Mouse (Mus musculus) activated CD4-positive, CD25-positive, alpha-beta regulatory T cell (primary cell): ENCODE results near the gene Gm5640. TPM values are rescaled to one million over a fixed set of nuclear protein-coding genes. Genes with fewer than 3 reads are reported as not detected.

Experiments
- polyA plus RNA-seq, 2 experiments: library from polyadenylated mRNA; unstranded; fragments of 100-300 nt; shearing (Covaris generic); gene quantifications; one replicate each; pipeline ENCODE4 v1.2.1; 2017

Gm5640 gene
- polyA plus RNA-seq: not detected

GRCm38 (mm10) chrX:74645466-74646323 is at the start of gene Gm5640:
Gm5640 (minus strand) TSS chrX:74645635.

DNA sequence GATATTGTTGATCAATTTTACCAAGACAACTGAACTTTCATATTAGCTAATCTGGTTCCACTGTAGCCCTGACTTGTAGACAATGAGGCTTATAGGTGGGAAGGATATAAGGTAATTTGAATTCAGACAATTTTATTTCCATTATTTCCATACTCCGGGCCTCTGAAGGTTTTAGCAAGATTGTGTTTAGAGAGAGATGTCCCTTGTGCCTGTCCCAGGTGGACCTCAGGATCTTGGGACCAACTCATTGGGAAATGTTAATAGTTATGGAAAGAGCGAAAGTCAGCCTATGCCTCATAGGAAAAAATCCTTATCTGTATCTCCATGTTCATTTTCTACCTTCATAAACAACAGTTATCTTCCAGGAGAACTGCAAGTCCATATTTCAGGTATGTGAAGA is 53.1 kb downstream of the Gm5640 start, which contains the start of gene Olfr1325:
Gene Olfr1325, plus strand, starts transcription at position 301 of the 400 bp plus-strand sequence.

Other genes starting within 250 kb of the Gm5640 start
- gene G6pdx, start 216.4 kb downstream of the Gm5640 start, polyA plus RNA-seq: 10 to 100 TPM; 57.8 to 74.7 TPM
- gene Gm6880, start 164.2 kb downstream of the Gm5640 start, polyA plus RNA-seq: not detected
- not detected for gene Olfr1326-ps1, start 70.7 kb downstream of the Gm5640 start, polyA plus RNA-seq
- not detected for gene Olfr1325, start 53.0 kb downstream of the Gm5640 start, polyA plus RNA-seq
- not detected for gene Gm6890, start 95.3 kb upstream of the Gm5640 start, polyA plus RNA-seq
- not detected for gene Gm5936, start 191.6 kb upstream of the Gm5640 start, polyA plus RNA-seq